In the genomic region with DNA sequence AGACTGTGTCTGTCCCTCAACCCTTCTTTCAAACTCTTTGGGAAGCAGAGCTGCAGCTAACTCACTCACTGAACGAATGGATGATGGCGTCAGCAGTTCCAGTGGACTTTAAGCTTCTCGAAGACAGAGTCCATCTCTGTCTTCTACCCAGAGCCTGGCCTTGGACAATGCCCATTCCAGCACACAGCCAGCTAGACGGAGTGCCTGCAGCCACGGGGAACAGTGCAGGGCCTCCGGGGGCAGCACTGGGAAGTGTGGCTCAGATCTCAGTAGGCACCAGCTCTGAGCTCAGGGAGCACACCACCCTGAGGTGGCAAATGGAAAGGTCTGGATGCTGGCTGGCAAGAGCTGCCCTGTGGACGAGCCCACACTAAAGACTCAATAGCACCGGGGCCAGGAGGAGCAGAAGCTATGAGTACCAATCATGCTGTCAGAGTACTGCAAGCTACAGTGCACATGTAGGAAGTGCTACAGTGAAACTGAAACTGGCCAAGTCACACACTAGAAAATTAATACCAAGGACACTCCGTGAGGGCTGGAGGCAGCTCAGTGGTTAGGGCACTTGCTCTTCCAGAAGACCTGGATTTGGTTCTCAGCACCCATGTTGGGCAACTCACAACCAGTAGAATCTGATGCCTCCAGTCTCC, we compare ENCODE assay signal across 17 mouse cellular contexts. TPM values are rescaled to one million over a fixed set of nuclear protein-coding genes. Genes with fewer than 3 reads are reported as not detected.
DNase-seq lines count a peak whose midpoint lies in the region; ATAC-seq and TF ChIP-seq lines count a peak whose summit lies in the region.
"Had no signal": no experiment of that assay in that cellular context is flagged by ENCODE, and none has a peak within 500 bp of the region (broad histone marks: within the 10 kb centered on the region; RNA-seq: fewer than 3 reads in every experiment).

No protein-coding gene starts in this region.

- no peak for TF ChIP-seq POLR2A in lung, adult 2 months (IDR thresholded peaks at IDR 0.05; ENCODE audit: borderline replicate concordance, extremely low read depth, low read depth, low read length)

- ATAC-seq in lung, postnatal 0 days: no peak
- ATAC-seq in liver, embryonic 13.5 days (ENCODE audit: low read depth): no peak; the same call in 1 of the 2 replicates
- ATAC-seq in stomach, embryonic 16.5 days (ENCODE audit: insufficient read depth, low FRiP score): peak; percentile 25; the same call in 1 of the 2 replicates
- ATAC-seq: activated CD4-positive, CD25-positive, alpha-beta regulatory T cell, adult 4 months; forebrain, embryonic 14.5 days had no signal

- no peak overlapping the region for H3K27ac ChIP-seq in lung, postnatal 0 days (ENCODE audit: low read length)
- H3K27ac ChIP-seq in liver, embryonic 13.5 days: peak overlapping the region; percentile 7; the same call in 1 of the 2 replicates
- H3K27ac ChIP-seq in stomach, embryonic 16.5 days (ENCODE audit: low read length): no peak overlapping the region
- H3K27ac ChIP-seq: embryonic facial prominence, embryonic 13.5 days; heart, adult 2 months had no signal

- no peak overlapping the region for H3K9ac ChIP-seq in lung, postnatal 0 days (replicated peaks; ENCODE audit: low read depth)
- 0 out of 2 replicates have a peak overlapping the region, but pooled peaks have one; percentile 2 for H3K9ac ChIP-seq in liver, embryonic 13.5 days
- H3K9ac ChIP-seq in stomach, embryonic 16.5 days (ENCODE audit: low read length): no peak overlapping the region
- H3K9ac ChIP-seq: embryonic facial prominence, embryonic 13.5 days had no signal

- no peaks in the 10 kb centered on the region for H3K4me1 ChIP-seq in lung, postnatal 0 days (ENCODE audit: insufficient read depth, low read depth, low read length)
- peaks cover 2% of the 10 kb centered on the region; the same call in 1 of the 2 replicates for H3K4me1 ChIP-seq in lung, adult 2 months (ENCODE audit: control insufficient read depth, insufficient read depth, low read length)
- H3K4me1 ChIP-seq in liver, embryonic 13.5 days (replicated peaks): peaks cover 24% of the 10 kb centered on the region
- H3K4me1 ChIP-seq in stomach, embryonic 16.5 days (ENCODE audit: control insufficient read depth, insufficient read depth, low read length): no peaks in the 10 kb centered on the region
- H3K4me1 ChIP-seq: embryonic facial prominence, embryonic 13.5 days had no signal

- H3K9me3 ChIP-seq in lung, postnatal 0 days (ENCODE audit: low read length): no peaks in the 10 kb centered on the region
- no peaks in the 10 kb centered on the region for H3K9me3 ChIP-seq in liver, embryonic 13.5 days (replicated peaks)
- no peaks in the 10 kb centered on the region for H3K9me3 ChIP-seq in stomach, embryonic 16.5 days (replicated peaks; ENCODE audit: control insufficient read depth, low read length)
- H3K9me3 ChIP-seq: embryonic facial prominence, embryonic 13.5 days; G1E had no signal

- no peak for TF ChIP-seq EP300 in lung, postnatal 0 days (IDR thresholded peaks at IDR 0.05)

- peak; percentile 44 for TF ChIP-seq CTCF in lung, postnatal 0 days (IDR thresholded peaks at IDR 0.05)
- TF ChIP-seq CTCF in lung, adult 2 months (IDR thresholded peaks at IDR 0.05; ENCODE audit: insufficient read depth, low read length): no peak

- intact Hi-C loops in left cerebral cortex, postnatal 4 days (cut with DNase I): no loop called here

- no peak overlapping the region for H3K4me3 ChIP-seq in lung, postnatal 0 days (ENCODE audit: low read depth, low read length)
- no peak overlapping the region for H3K4me3 ChIP-seq in lung, adult 2 months (replicated peaks; ENCODE audit: extremely low read depth, low read depth, low read length)
- H3K4me3 ChIP-seq in liver, embryonic 13.5 days (replicated peaks): no peak overlapping the region
- no peak overlapping the region for H3K4me3 ChIP-seq in stomach, embryonic 16.5 days (replicated peaks; ENCODE audit: low read length)
- H3K4me3 ChIP-seq: embryonic facial prominence, embryonic 13.5 days; heart, adult 2 months had no signal

- peaks cover 27% of the 10 kb centered on the region for H3K36me3 ChIP-seq in lung, postnatal 0 days (ENCODE audit: insufficient read depth, low read length)
- H3K36me3 ChIP-seq in liver, embryonic 13.5 days: peaks cover 95% of the 10 kb centered on the region
- peaks cover 15% of the 10 kb centered on the region for H3K36me3 ChIP-seq in stomach, embryonic 16.5 days (ENCODE audit: control insufficient read depth, insufficient read depth, low read length)

- H3K27me3 ChIP-seq in lung, postnatal 0 days (replicated peaks; ENCODE audit: insufficient read depth, low read length): no peaks in the 10 kb centered on the region
- H3K27me3 ChIP-seq in liver, embryonic 13.5 days: no peaks in the 10 kb centered on the region
- H3K27me3 ChIP-seq in stomach, embryonic 16.5 days (ENCODE audit: control insufficient read depth, insufficient read depth, low read length): no peaks in the 10 kb centered on the region
- H3K27me3 ChIP-seq: embryonic facial prominence, embryonic 13.5 days had no signal

- peak; percentile 34 for DNase-seq in adrenal gland, postnatal 14 days
- DNase-seq in adrenal gland, postnatal 10 days: no peak
- DNase-seq in lung, postnatal 0 days (ENCODE audit: low spot score): no peak
- no peak for DNase-seq in lung, adult 2 months
- no peak for DNase-seq in liver, embryonic 13.5 days
- no peak for DNase-seq in right cerebral cortex, postnatal 10 days (ENCODE audit: low spot score in 2 of 2)
- DNase-seq in left cerebral cortex, postnatal 4 days: no peak
- DNase-seq: cerebellum, postnatal 14 days; heart, adult 2 months; layer of hippocampus, adult 9-11 months; lung, adult 18-20 months; midbrain, embryonic 14.5 days had no signal

- WGBS in lung, postnatal 0 days: 77% methylated on average over 9 of the region's 9 CpGs
- 77% methylated on average over 9 of the region's 9 CpGs for WGBS in lung, adult 2 months
- 75% methylated on average over 9 of the region's 9 CpGs for WGBS in liver, embryonic 13.5 days (ENCODE audit: insufficient replicate concordance)
- 77% methylated on average over 9 of the region's 9 CpGs for WGBS in stomach, embryonic 16.5 days

- no peak overlapping the region for H3K4me2 ChIP-seq in lung, postnatal 0 days (replicated peaks; ENCODE audit: low read depth, low read length)
- no peak overlapping the region for H3K4me2 ChIP-seq in liver, embryonic 13.5 days
- H3K4me2 ChIP-seq in stomach, embryonic 16.5 days (ENCODE audit: low read depth, low read length): no peak overlapping the region
- H3K4me2 ChIP-seq: embryonic facial prominence, embryonic 13.5 days had no signal

RNA-seq across cellular contexts. Expression of gene Mxd1, which starts 14.6 kb away (rescaled TPM):
- total RNA-seq in adrenal gland, postnatal 14 days (2021): 11.0 and 12.3 TPM in 2 replicates
- 10 to 100 TPM in 1 of 2 experiments, 1 to 10 TPM in 1; 8.7 to 10.4 TPM for total RNA-seq in adrenal gland, postnatal 10 days (2021)
- 16.4 and 17.2 TPM in 2 replicates for polyA plus RNA-seq in lung, postnatal 0 days (2015; fragmentation: Nextera tagmentation; extraction: Ambion mirVana)
- 14.8 and 19.1 TPM in 2 replicates for polyA plus RNA-seq in lung, adult 2 months (2012; rRNA removed)
- polyA plus RNA-seq in liver, embryonic 13.5 days (2015; fragmentation: Nextera tagmentation; extraction: Ambion mirVana): 32.9 and 38.7 TPM in 2 replicates
- polyA plus RNA-seq in stomach, embryonic 16.5 days (2015; fragmentation: Nextera tagmentation; extraction: Ambion mirVana): 21.5 and 30.5 TPM in 2 replicates
- total RNA-seq in left cerebral cortex, postnatal 4 days (2021): 10 to 100 TPM; 12.4 to 13.3 TPM

RNA-seq across cellular contexts. Expression of gene Asprv1, which starts 26.4 kb away (rescaled TPM):
- total RNA-seq in adrenal gland, postnatal 14 days (2021): 0.41 TPM in 1 of 2 replicates, not detected in the other
- 1 to 10 TPM in 1 of 2 experiments, under 1 TPM in 1; 0.60 to 1.1 TPM for total RNA-seq in adrenal gland, postnatal 10 days (2021)
- polyA plus RNA-seq in lung, postnatal 0 days (2015; fragmentation: Nextera tagmentation; extraction: Ambion mirVana): 4.4 and 4.6 TPM in 2 replicates
- polyA plus RNA-seq in lung, adult 2 months (2012; rRNA removed): 0.43 and 263 TPM in 2 replicates
- polyA plus RNA-seq in liver, embryonic 13.5 days (2015; fragmentation: Nextera tagmentation; extraction: Ambion mirVana): 0.25 and 0.29 TPM in 2 replicates
- 360 and 682 TPM in 2 replicates for polyA plus RNA-seq in stomach, embryonic 16.5 days (2015; fragmentation: Nextera tagmentation; extraction: Ambion mirVana)
- 1 to 10 TPM; 1.1 to 1.7 TPM for total RNA-seq in left cerebral cortex, postnatal 4 days (2021)
- polyA plus RNA-seq: G1E had no signal

RNA-seq across cellular contexts. Expression of gene Snrnp27, which starts 29.9 kb away (rescaled TPM):
- total RNA-seq in adrenal gland, postnatal 14 days (2021): 65.4 and 68.1 TPM in 2 replicates
- 10 to 100 TPM; 59.0 to 63.9 TPM for total RNA-seq in adrenal gland, postnatal 10 days (2021)
- 91.2 and 95.5 TPM in 2 replicates for polyA plus RNA-seq in lung, postnatal 0 days (2015; fragmentation: Nextera tagmentation; extraction: Ambion mirVana)
- polyA plus RNA-seq in lung, adult 2 months (2012; rRNA removed): 8.4 and 9.8 TPM in 2 replicates
- 71.2 and 86.4 TPM in 2 replicates for polyA plus RNA-seq in liver, embryonic 13.5 days (2015; fragmentation: Nextera tagmentation; extraction: Ambion mirVana)
- polyA plus RNA-seq in stomach, embryonic 16.5 days (2015; fragmentation: Nextera tagmentation; extraction: Ambion mirVana): 87.3 and 107 TPM in 2 replicates
- 10 to 100 TPM; 53.6 to 57.9 TPM for total RNA-seq in left cerebral cortex, postnatal 4 days (2021)
